Mouse (Mus musculus) cerebellum, postnatal 10 days (tissue): ENCODE results near the gene Csf2rb.
"Not testable (repeated sequence)": the region's sequence is repeated elsewhere in the genome, so short reads cannot be mapped to it uniquely, and the experiment has no call there.

Source experiments
- DNase-seq, 2 experiments: peaks; one replicate each; pipeline ENCODE4 v3.0.0; 2021; ENCODE audit warnings: mixed read lengths in 2 of 2

The Csf2rb gene

DNA sequence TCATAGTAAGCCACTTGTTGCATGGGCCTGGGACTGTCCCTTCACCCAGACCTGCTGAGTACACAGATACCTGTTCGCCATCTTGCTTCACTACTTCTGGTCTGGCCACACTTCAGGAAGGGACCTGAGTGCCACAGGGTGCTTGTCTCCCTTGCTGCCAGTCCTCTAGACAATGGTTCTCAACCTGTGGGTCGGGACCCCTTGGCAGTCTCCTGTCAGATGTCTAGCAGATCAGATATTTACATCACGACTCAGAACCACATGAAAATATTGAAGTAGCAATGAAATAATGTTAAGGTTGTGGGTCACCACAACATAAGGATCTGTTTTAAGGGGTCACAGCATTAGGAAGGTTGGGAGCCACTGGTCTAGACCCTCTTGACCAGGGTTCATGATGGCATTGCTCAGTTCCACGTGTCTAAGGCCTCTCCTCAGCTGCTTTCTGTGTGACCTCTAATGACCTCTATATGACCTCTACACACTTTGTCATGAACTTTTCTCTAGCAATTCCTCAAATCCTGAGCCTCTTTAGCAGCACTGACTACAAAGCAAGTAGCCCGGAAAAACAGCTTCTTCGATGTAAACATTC lies 2.3 kb downstream of the Csf2rb start:
- not testable (repeated sequence) for DNase-seq

- DNase-seq: no peak
Measured at GRCm38 (mm10) chr15:78328520-78329097, 3.1 kb downstream of the Csf2rb start.

- DNase-seq: not testable (repeated sequence)
Measured at GRCm38 (mm10) chr15:78329972-78330371, 4.4 kb downstream of the Csf2rb start.

GRCm38 (mm10) chr15:78330706-78331105 lies 5.2 kb downstream of the Csf2rb start:
- no peak for DNase-seq

- DNase-seq: no peak
Measured at GRCm38 (mm10) chr15:78331523-78332340, 6.2 kb downstream of the Csf2rb start.

- DNase-seq: no peak
Measured at GRCm38 (mm10) chr15:78332981-78333380, 7.4 kb downstream of the Csf2rb start.

DNA sequence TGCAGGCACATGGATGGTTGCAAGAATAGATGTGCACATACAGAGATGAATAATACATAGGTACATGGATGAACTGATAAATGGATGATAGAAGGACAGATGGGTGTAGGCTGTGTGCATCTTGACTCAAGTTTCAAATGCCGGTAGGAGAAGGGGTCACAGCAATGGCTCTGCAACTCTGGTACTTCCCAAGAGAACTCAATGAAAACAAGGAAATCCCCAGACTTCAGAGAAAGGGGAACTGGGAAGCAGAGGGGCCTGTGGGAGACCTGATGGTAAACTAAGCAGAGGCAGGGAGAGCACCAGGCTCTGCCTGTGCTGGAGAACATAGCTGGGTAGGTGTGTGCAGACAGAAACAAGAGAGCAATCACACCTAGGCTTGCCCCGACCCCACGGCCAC lies 8.8 kb downstream of the Csf2rb start:
- DNase-seq: no peak

GRCm38 (mm10) chr15:78339627-78340423 lies 14.3 kb downstream of the Csf2rb start:
- DNase-seq: peak; percentile 79

- DNase-seq: not testable (repeated sequence)
Measured at GRCm38 (mm10) chr15:78340919-78341318, 15.4 kb downstream of the Csf2rb start.

GRCm38 (mm10) chr15:78343683-78344082 lies 18.1 kb downstream of the Csf2rb start:
- DNase-seq: no peak

GRCm38 (mm10) chr15:78344567-78344966 lies 19.0 kb downstream of the Csf2rb start:
- DNase-seq: no peak

DNA sequence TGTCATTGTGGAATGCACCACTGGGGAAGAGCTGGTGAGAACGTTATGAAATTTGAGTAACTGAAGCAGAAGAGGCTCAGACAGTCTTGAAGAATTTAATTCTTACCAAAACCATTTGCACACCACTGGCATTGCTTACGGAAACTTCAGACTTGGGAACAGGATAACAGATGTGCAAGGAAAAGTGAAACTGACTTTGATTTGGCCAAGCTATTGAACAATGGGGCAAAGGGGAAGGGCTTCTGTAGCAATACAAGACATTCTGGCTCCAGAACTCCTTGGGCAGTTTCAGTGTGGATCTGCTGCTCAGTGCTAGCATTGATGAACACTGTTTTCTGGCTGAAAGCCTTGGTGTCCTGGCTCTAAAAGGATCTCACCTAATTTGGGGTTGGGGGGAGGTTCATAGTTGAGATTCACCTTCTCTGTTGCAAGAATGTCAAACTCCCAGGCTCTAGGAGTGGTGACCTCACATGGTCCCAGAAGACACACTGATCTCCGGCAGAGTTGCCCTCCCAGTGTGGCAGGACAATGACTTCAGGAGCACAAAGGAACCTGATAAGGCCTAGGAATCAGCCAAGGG lies 26.1 kb downstream of the Csf2rb start:
- no peak for DNase-seq

- peak; percentile 80 to 82 for DNase-seq
Measured at GRCm38 (mm10) chr15:78354958-78355357, 29.4 kb downstream of the Csf2rb start.

GRCm38 (mm10) chr15:78355548-78355947 lies 30.0 kb downstream of the Csf2rb start:
- no peak for DNase-seq

DNA sequence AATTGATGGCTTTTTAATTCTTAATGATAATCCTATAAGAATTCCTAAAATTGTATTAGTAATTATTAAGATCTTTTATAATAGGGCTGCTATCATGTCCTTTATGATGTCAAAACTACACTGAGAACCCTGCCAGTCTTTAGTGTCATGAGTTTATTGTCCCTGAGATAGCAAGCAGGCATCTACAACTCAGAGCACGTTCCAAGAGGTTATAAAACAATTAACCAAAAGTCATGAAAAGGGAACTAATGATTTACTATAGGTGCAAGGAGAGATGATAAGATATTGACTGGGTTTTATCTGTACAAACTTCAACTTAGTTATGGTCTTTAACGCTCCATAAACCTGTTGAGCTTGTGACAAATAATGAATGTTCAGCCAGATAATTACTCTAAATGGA lies 40.4 kb downstream of the Csf2rb start:
- no peak for DNase-seq

- DNase-seq: no peak
Measured at GRCm38 (mm10) chr15:78366875-78367274, 41.3 kb downstream of the Csf2rb start.

DNA sequence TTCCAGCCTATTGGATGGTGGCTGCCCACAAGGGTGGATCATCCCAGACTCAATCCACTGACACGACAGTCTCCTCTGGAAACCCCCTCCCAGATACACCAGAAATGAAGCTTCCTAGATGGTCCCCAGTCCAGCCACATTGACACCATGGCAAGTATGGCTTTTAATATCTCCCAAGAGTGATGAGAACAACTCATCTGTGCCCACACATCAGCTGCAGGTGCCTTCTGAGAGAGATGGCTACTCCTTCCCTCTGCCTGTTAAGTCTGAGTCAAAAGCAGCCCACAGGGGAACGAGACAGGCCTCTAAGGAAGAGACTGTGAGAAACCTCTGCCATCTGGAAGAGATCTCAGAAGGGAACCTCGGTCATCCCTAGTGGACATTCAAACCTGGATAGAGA lies 42.3 kb downstream of the Csf2rb start:
- no peak for DNase-seq

DNA sequence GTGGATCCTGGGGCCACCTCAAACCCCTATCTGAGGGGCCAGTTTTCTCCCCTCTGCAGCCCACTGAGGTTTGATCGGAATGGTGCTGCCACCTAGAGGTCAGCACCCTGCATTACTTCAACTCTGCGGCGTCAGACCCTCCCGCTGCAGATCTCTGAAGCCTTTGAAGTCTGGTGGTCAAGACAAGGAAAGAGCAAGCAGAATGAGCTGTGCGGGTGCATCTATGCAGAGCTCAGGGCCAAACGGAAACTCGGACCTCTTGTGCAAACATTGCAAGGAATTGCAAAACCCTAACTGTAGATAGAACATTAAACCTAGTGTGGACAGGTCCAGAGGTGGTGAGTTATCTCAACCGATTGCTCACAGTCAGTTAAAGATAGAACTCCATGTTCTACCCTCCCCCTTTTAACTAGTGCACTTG lies 43.4 kb downstream of the Csf2rb start:
- peak; percentile 71 to 72 for DNase-seq

GRCm38 (mm10) chr15:78369641-78370040 lies 44.1 kb downstream of the Csf2rb start:
- peak in 1 of 2 experiments; percentile 42 for DNase-seq

DNA sequence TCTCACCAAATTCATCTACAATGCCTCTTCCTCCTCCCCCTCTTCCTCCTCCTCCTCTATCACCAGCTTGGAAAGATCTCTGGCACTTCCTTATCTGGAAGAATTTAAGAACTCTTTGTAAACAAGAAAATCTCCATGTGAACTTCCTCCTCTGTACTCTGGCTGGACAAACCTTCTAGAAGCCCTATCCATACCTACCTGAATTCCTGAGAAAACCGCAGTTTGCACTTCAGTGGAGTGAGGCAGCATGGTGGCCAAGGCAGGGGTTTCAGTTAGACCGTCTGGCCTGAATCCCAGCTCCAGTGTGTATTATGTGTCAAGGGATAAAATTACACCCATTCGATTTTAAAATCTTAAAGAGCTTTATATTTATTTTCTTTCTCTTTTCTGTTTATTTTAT lies 47.2 kb downstream of the Csf2rb start:
- DNase-seq: no peak

DNA sequence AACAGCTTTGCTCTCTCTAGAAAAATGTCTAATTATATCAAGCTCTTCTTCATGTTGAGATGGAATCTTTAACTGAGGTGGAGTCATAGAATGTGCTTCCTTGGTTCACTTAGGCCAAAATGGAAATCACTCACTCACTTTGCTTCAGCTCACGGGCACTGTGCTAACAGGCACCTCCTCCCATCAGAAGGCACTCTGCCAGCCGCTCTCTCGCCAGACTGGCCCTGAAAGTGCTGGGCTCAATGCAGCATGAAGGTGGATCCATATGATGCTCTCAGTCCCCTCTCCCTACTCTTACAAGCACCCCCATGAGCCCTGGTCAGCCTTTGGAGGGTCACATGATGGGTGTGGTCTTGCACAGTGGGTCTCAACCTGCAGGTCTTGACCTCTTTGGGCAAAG lies 48.7 kb downstream of the Csf2rb start:
- peak; percentile 95 to 96 for DNase-seq

DNA sequence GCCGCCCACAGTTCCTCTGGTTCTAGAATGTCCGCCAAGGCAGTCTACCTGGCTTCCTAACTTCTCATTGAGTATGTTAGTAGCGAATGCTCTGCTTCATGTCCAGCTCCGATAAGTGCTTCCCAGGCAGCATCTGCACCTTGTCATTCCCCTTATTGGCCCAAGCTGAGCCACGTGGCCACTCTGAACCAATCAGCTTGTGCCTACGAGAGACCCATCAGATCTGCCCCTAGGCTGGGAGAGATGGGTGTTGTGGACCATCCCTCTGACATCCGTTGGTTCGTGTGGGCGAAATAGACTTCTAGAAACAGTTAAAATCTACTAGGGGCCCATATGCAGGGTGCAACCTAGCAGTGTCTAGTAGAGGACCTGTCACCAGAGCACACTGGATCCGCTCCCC lies 52.3 kb downstream of the Csf2rb start:
- DNase-seq: no peak

- no peak for DNase-seq
Measured at GRCm38 (mm10) chr15:78378556-78378955, 53.0 kb downstream of the Csf2rb start.
